Mouse (Mus musculus) left cerebral cortex, adult 18-20 months (tissue): ENCODE data around the gene Yars2. TPM values are rescaled to one million over a fixed set of nuclear protein-coding genes. Genes with fewer than 3 reads are reported as not detected.
"Not testable (repeated sequence)": the region's sequence is repeated elsewhere in the genome, so short reads cannot be mapped to it uniquely, and the experiment has no call there.

Experiments used
- DNase-seq, 2 experiments: peaks; one replicate each; pipeline ENCODE4 v3.0.0; 2021 to 2022; ENCODE audit warnings: low spot score in 2 of 2, mixed read lengths in 1 of 2
- long read RNA-seq, 2 experiments: library from polyadenylated mRNA; stranded (forward); transcript quantifications; one replicate each; pipeline ENCODE4 v2.0.0; 2021
- total RNA-seq, 2 experiments: library from RNA; stranded (reverse); gene quantifications; 2 replicates each; pipeline ENCODE4 v1.2.3; 2021

The Yars2 gene
- 10 to 100 TPM; 24.6 to 25.6 TPM for total RNA-seq
- long read RNA-seq, experiment 1, transcript Yars2-201 (5 exons, 1,574 nt), result major isoform, 27 of 34 reads
- long read RNA-seq, experiment 1, transcript Yars2-203 (5 exons, 1,528 nt), result minor isoform, 6 of 34 reads
- long read RNA-seq, experiment 1, partial matches to known transcripts, result 0 of 34 reads
- long read RNA-seq, experiment 1, other reads (novel, unspliced or antisense), result 1 of 34 reads
- long read RNA-seq, experiment 2, transcript Yars2-201 (5 exons, 1,574 nt), result major isoform, 24 of 28 reads
- long read RNA-seq, experiment 2, partial matches to known transcripts, result 0 of 28 reads
- long read RNA-seq, experiment 2, other reads (novel, unspliced or antisense), result 1 of 28 reads

- DNase-seq, result peak; percentile 94 to 95
These were observed at the start of gene Yars2 for GRCm38 (mm10) chr16:16302369-16303137. Yars2 (plus strand) TSS chr16:16302965.

GRCm38 (mm10) chr16:16253326-16254074 is 49.3 kb upstream of the Yars2 start:
- no peak for DNase-seq

GRCm38 (mm10) chr16:16255217-16255616 is 47.5 kb upstream of the Yars2 start:
- no peak for DNase-seq

- no peak for DNase-seq
These were observed 46.9 kb upstream of the Yars2 start for GRCm38 (mm10) chr16:16255874-16256273.

- DNase-seq, result no peak
These were observed 46.1 kb upstream of the Yars2 start for GRCm38 (mm10) chr16:16256672-16257071.

- DNase-seq, result no peak
These were observed 41.9 kb upstream of the Yars2 start for GRCm38 (mm10) chr16:16260882-16261281.

GRCm38 (mm10) chr16:16261481-16261880 is 41.3 kb upstream of the Yars2 start:
- DNase-seq, result no peak

GRCm38 (mm10) chr16:16262436-16262835 is 40.3 kb upstream of the Yars2 start:
- DNase-seq, result no peak

- no peak for DNase-seq
These were observed 29.8 kb upstream of the Yars2 start for GRCm38 (mm10) chr16:16272978-16273377.

GRCm38 (mm10) chr16:16273752-16274151 is 29.0 kb upstream of the Yars2 start:
- DNase-seq, result no peak

GRCm38 (mm10) chr16:16303138-16303827 is 518 bp downstream of the Yars2 start:
- peak; percentile 27 to 42 for DNase-seq

GRCm38 (mm10) chr16:16303888-16304287 is 1.1 kb downstream of the Yars2 start:
- DNase-seq, result no peak

GRCm38 (mm10) chr16:16311319-16311718 is 8.6 kb downstream of the Yars2 start:
- no peak for DNase-seq

- no peak for DNase-seq
These were observed 23.1 kb downstream of the Yars2 start for GRCm38 (mm10) chr16:16325775-16326336.

- no peak for DNase-seq
These were observed 43.7 kb downstream of the Yars2 start for GRCm38 (mm10) chr16:16346420-16346819.

GRCm38 (mm10) chr16:16357908-16358307 is 55.1 kb downstream of the Yars2 start:
- no peak for DNase-seq

- peak; percentile 94 to 95 for DNase-seq
These were observed 55.8 kb downstream of the Yars2 start, which contains the start of gene Dnm1l for GRCm38 (mm10) chr16:16358481-16359100. Dnm1l (minus strand) TSS chr16:16358959.

- DNase-seq, result not testable (repeated sequence)
These were observed 56.3 kb downstream of the Yars2 start for GRCm38 (mm10) chr16:16359101-16359482.
